Mouse (Mus musculus) heart, postnatal 0 days (tissue): ENCODE measurements around the gene Gm26920.

ENCODE experiments used
- CTCF ChIP-seq: IDR thresholded peaks from 2 replicates; pipeline ENCODE4 v1.5.1; 2016; ENCODE audit warnings: antibody characterized with exemption, control low read depth, low read depth
- EP300 ChIP-seq: IDR thresholded peaks from 2 replicates; pipeline ENCODE4 v1.6.1; 2016; ENCODE audit warnings: antibody characterized with exemption, low read depth

DNA sequence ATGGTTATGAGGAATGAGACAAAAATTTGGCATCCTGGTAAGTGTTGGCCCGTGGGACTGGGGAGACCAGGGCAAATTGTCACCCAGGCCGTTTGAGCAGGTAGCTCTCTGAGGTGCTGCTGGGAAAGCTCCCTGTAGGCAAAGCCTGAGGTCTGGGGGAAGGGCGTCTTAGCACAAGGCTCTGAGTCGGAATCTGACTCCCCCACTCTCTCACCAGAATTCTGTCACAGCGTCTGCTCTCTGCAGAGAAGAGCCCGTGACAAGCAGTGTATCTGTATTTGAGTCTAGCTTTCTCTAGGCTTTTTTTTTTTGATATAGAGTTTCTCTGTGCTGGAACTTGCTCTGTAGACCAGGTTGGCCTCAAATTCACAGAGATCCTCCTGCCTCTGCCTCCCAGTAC, 73.0 kb downstream of the Gm26920 start:
- TF ChIP-seq EP300 (no peak), CTCF (no peak)
